Mouse (Mus musculus) midbrain, postnatal 0 days (tissue): ENCODE measurements around the gene Pip5k1c. TPM values are rescaled to one million over a fixed set of nuclear protein-coding genes. Genes with fewer than 3 reads are reported as not detected.

ENCODE experiments used
- ATAC-seq: fragments of 200-750 bp; cut with Nextera tagmentation; 2 replicates; pipeline ENCODE4 v1.8.0; 2017; ENCODE audit warnings: moderate number of reproducible peaks, mild to moderate bottlenecking, moderate TSS enrichment, moderate library complexity; ENCODE audit not compliant: low FRiP score
- DNase-seq: peaks from one replicate; pipeline ENCODE4 v3.0.0-alpha.2; 2015; ENCODE audit warnings: low spot score
- H3K27ac ChIP-seq: fragments of 300-500 bp; sonication (generic); 2 replicates; pipeline ENCODE4 v1.5.1; 2014; ENCODE audit warnings: low read depth, mild to moderate bottlenecking, low read length, mixed read lengths
- H3K27me3 ChIP-seq: fragments of 300-500 bp; sonication (generic); 2 replicates; pipeline ENCODE4 v1.6.1; 2014; ENCODE audit warnings: low read length, control low read depth, mixed read lengths; ENCODE audit not compliant: insufficient read depth
- H3K36me3 ChIP-seq: fragments of 300-500 bp; sonication (generic); 2 replicates; pipeline ENCODE4 v1.6.1; 2014; ENCODE audit warnings: low read length, control low read depth, mixed read lengths; ENCODE audit not compliant: insufficient read depth
- H3K4me1 ChIP-seq: fragments of 300-500 bp; sonication (generic); 2 replicates; pipeline ENCODE4 v1.6.1; 2014; ENCODE audit warnings: mild to moderate bottlenecking, control low read depth, antibody characterized with exemption, low read length, mixed read lengths; ENCODE audit not compliant: insufficient read depth
- H3K4me2 ChIP-seq: fragments of 300-500 bp; sonication (generic); 2 replicates; pipeline ENCODE4 v1.6.1; 2014; ENCODE audit warnings: low read depth, mild to moderate bottlenecking, low read length, mixed read lengths; ENCODE audit not compliant: poor library complexity, severe bottlenecking
- H3K4me3 ChIP-seq: fragments of 300-500 bp; sonication (generic); 2 replicates; pipeline ENCODE4 v1.5.1; 2014; ENCODE audit warnings: low read depth, mild to moderate bottlenecking, low read length, moderate library complexity
- H3K9ac ChIP-seq: fragments of 300-500 bp; sonication (generic); replicated peaks from 2 replicates; pipeline ENCODE4 v1.6.1; 2014; ENCODE audit warnings: mild to moderate bottlenecking, low read length, moderate library complexity, mixed read lengths; ENCODE audit not compliant: poor library complexity, severe bottlenecking
- H3K9me3 ChIP-seq: fragments of 300-500 bp; sonication (generic); 2 replicates; pipeline ENCODE4 v1.6.1; 2016; ENCODE audit warnings: low read length, control low read depth
- CTCF ChIP-seq: IDR thresholded peaks from 2 replicates; pipeline ENCODE4 v1.5.1; 2016; ENCODE audit warnings: antibody characterized with exemption, mild to moderate bottlenecking
- WGBS: fragments of 180-500 bp; shearing (Covaris S2); extraction: QIAGEN DNeasy Blood & Tissue Kit; methylation state at CpG from one replicate; pipeline ENCODE4 v1.1.7; 2014; 5-methylcytosine and 5-hydroxymethylcytosine counted together
- polyA plus RNA-seq: library from polyadenylated mRNA; unstranded; fragments of >200 nt; fragmentation: Nextera tagmentation; extraction: Ambion mirVana; gene quantifications from 2 replicates; pipeline ENCODE4 v1.2.1, GENCODE M21; 2015
- total RNA-seq: library from RNA; depleted of rRNA; stranded (reverse); fragments of >200 nt; gene quantifications from 2 replicates; pipeline ENCODE4 v1.2.3, GENCODE M21; 2014

The Pip5k1c gene
- total and polyA plus RNA-seq, 2 experiments from 2014 or later, result 125 to 256 TPM

DNA sequence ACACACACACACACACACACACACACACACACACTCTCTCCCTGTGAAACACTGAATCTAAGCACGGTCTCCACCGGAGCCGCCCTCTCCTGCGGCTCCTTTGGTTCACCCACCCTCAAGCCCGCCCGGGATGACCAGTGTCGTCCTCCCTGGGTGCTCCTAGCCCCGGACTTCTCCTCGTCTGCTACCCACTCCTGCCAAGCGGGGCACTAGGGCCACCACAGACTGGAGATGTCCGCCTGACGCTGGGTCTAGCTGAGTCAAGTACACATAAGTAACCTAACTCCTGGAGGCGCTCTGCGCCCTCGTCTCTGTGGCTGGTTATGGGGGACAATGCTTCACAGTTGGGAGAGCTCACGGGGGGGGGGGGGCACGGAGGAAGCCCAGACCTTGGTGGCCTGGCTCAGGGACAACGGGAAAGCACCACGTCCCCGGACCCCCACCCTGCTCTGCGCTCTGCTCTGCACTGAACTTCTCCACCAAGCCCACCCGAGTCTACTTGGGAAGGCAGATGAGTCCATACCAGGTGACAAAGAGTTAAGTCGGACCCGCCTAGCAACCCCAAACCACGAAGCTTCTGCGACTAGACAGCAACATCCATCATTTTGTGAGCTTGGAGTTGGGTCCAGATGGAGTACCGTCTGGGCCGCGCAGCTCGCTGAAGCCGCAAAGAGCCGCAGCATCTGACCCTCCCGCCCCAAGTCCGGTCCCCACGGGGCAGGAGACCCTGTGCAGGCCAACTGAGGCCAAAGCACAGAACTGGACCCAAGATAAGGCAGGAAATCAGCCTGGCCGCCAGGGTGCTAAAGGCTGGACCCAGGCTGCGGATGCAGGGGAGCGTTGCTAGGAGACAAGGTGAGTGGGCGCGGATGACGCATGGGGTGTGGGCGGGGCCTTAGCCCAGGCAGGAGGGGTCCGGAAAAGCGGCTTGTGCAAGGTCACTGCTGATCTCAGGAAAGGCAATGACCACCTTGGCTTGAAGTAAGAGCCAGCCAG, 40.0 kb upstream of the Pip5k1c start, which contains the start of gene Matk:
TSS of gene Matk (plus strand) at position 512 of the 996 bp plus-strand sequence.
- WGBS, result 5% methylated on average over 39 of the region's 44 CpGs
- Histone ChIP-seq H3K9ac (peak within 1 kb of the TSS; percentile 46), H3K4me3 (peak within 1 kb of the TSS; percentile 36), H3K27me3 (peaks cover under 1% of the 10 kb centered on the region; the same call in 1 of the 2 replicates), H3K9me3 (no peaks in the 10 kb centered on the region), H3K4me1 (peaks cover 7% of the 10 kb centered on the region), H3K36me3 (peaks cover 15% of the 10 kb centered on the region), H3K27ac (peak within 1 kb of the TSS; percentile 69), H3K4me2 (peak within 1 kb of the TSS; percentile 68)
- ATAC-seq (peak; percentile 76), DNase-seq (peak; percentile 86)
- TF ChIP-seq CTCF, result peak; percentile 58

- no peak for TF ChIP-seq CTCF
- no peaks in the 10 kb centered on the region for H3K9me3 ChIP-seq
- H3K36me3 ChIP-seq, result peaks cover 10% of the 10 kb centered on the region
- no peak overlapping the region for H3K4me2 ChIP-seq
- H3K4me3 ChIP-seq, result no peak overlapping the region
- peaks cover 20% of the 10 kb centered on the region for H3K4me1 ChIP-seq
- ATAC-seq, result no peak
- no peak for DNase-seq
- H3K27ac ChIP-seq, result no peak overlapping the region
- H3K27me3 ChIP-seq, result peaks cover 15% of the 10 kb centered on the region; the same call in 1 of the 2 replicates
- no peak overlapping the region for H3K9ac ChIP-seq
- WGBS, result 70% methylated on average over 1 of the region's 1 CpGs
Measured at GRCm38 (mm10) chr10:81254886-81255285, 37.9 kb upstream of the Pip5k1c start.

- peak overlapping the region; percentile 76 for H3K9ac ChIP-seq
- DNase-seq (peak; percentile 40), ATAC-seq (no peak)
- peaks cover 20% of the 10 kb centered on the region for H3K4me1 ChIP-seq
- H3K9me3 ChIP-seq, result no peaks in the 10 kb centered on the region
- H3K27ac ChIP-seq, result no peak overlapping the region
- H3K27me3 ChIP-seq, result peaks cover 15% of the 10 kb centered on the region; the same call in 1 of the 2 replicates
- H3K4me2 ChIP-seq, result peak overlapping the region; percentile 88
- 3% methylated on average over 61 of the region's 62 CpGs for WGBS
- H3K36me3 ChIP-seq, result 0 out of 2 replicates have a peak, but pooled peaks cover 11% of the 10 kb centered on the region
- TF ChIP-seq CTCF, result no peak
- peak overlapping the region; percentile 61 for H3K4me3 ChIP-seq
Measured at GRCm38 (mm10) chr10:81257158-81258039, 35.4 kb upstream of the Pip5k1c start.

- no peak for ATAC-seq
- Histone ChIP-seq H3K9ac (no peak overlapping the region), H3K4me3 (no peak overlapping the region), H3K27me3 (peaks cover 15% of the 10 kb centered on the region; the same call in 1 of the 2 replicates), H3K9me3 (no peaks in the 10 kb centered on the region), H3K27ac (no peak overlapping the region), H3K4me1 (peaks cover 15% of the 10 kb centered on the region), H3K4me2 (0 out of 2 replicates have a peak overlapping the region, but pooled peaks have one; percentile 15), H3K36me3 (peaks cover 25% of the 10 kb centered on the region)
- DNase-seq, result peak; percentile 43
- TF ChIP-seq CTCF, result no peak
- 40% methylated on average over 21 of the region's 21 CpGs for WGBS
Measured at GRCm38 (mm10) chr10:81259225-81259884, 33.4 kb upstream of the Pip5k1c start.

- Histone ChIP-seq H3K27ac (no peak overlapping the region), H3K4me1 (peaks cover 20% of the 10 kb centered on the region), H3K4me2 (no peak overlapping the region), H3K36me3 (peaks cover 29% of the 10 kb centered on the region), H3K4me3 (no peak overlapping the region), H3K27me3 (peaks cover 15% of the 10 kb centered on the region; the same call in 1 of the 2 replicates), H3K9me3 (no peaks in the 10 kb centered on the region), H3K9ac (no peak overlapping the region)
- ATAC-seq, result no peak
- WGBS, result 85% methylated on average over 4 of the region's 4 CpGs
- no peak for DNase-seq
- TF ChIP-seq CTCF, result no peak
Measured at GRCm38 (mm10) chr10:81261025-81261424, 31.7 kb upstream of the Pip5k1c start.
